In the genomic region with DNA sequence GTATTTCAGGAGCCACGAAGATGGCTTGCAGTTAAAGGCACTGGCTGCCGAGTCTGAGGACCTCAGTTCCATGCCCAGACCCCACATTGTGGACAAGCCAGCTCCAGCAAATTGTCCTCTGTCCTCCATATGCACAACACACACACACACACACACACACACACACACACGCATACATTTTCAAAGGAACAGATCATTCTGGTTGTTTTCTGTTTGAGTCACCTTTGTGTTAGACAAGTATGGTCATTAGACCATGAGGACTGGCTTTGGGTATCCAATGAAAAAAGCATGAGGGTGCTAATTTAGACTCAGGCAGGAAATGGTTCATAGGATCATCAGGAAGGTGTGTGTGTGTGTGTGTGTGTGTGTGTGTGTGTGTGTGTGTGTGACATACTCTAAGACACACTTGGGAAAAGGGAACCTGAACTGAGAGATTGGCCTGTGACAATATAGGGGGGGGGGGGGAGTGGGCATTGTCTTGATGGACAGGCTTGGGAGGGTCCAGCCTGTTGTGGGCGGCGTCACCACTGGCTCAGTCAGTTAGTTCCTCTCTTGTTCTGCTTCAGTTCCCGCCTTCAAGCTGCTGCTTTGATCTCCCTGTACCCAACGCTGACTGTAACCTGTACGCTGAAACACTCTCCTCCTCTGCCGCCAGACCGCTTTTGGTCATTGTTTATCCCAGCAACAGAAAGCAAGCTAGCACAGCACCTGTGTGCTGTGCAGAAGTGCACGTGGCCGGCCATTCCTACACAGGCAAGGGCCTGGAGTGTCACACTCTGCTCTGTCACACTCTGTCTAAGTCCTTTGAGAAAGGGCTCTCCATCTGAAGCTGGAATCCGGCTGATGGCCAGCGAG, we compare ENCODE assay signal across 8 mouse cellular contexts. TPM values are rescaled to one million over a fixed set of nuclear protein-coding genes. Genes with fewer than 3 reads are reported as not detected.
DNase-seq lines count a peak whose midpoint lies in the region; ATAC-seq lines count a peak whose summit lies in the region.

No protein-coding gene starts in this region.

- H3K9me3 ChIP-seq in heart, embryonic 13.5 days = no peaks in the 10 kb centered on the region
- H3K9me3 ChIP-seq in hindbrain, embryonic 13.5 days = no peaks in the 10 kb centered on the region

- DNase-seq in heart, postnatal 4 days = no peak
- DNase-seq in cerebellum, postnatal 4 days (ENCODE audit: low spot score in 2 of 2) = no peak
- no peak for DNase-seq in layer of hippocampus, adult 8-10 months (ENCODE audit: low spot score in 2 of 2)
- no peak for DNase-seq in cerebellum, adult 11-12 months

- H3K36me3 ChIP-seq in heart, embryonic 13.5 days = no peaks in the 10 kb centered on the region
- no peaks in the 10 kb centered on the region for H3K36me3 ChIP-seq in hindbrain, embryonic 13.5 days

- no peak overlapping the region for H3K27ac ChIP-seq in heart, embryonic 13.5 days (replicated peaks)
- no peak overlapping the region for H3K27ac ChIP-seq in hindbrain, embryonic 13.5 days

- H3K4me2 ChIP-seq in heart, embryonic 13.5 days = peak overlapping the region; percentile 64
- peak overlapping the region; percentile 43 for H3K4me2 ChIP-seq in hindbrain, embryonic 13.5 days

- H3K9ac ChIP-seq in heart, embryonic 13.5 days = peak overlapping the region; percentile 69
- H3K9ac ChIP-seq in hindbrain, embryonic 13.5 days = no peak overlapping the region

- 21% methylated on average over 14 of the region's 14 CpGs for WGBS in heart, embryonic 13.5 days
- WGBS in hindbrain, embryonic 13.5 days = 22% methylated on average over 12 of the region's 14 CpGs

- peaks cover 45% of the 10 kb centered on the region for H3K4me1 ChIP-seq in heart, embryonic 13.5 days
- H3K4me1 ChIP-seq in hindbrain, embryonic 13.5 days (replicated peaks) = peaks cover 33% of the 10 kb centered on the region

- peak overlapping the region; percentile 33 for H3K4me3 ChIP-seq in heart, embryonic 13.5 days
- peak overlapping the region; percentile 5; the same call in 1 of the 2 replicates for H3K4me3 ChIP-seq in hindbrain, embryonic 13.5 days

- ATAC-seq in heart, embryonic 13.5 days (ENCODE audit: extremely low read depth, insufficient number of reproducible peaks, low FRiP score, low TSS enrichment) = no peak
- ATAC-seq in common myeloid progenitor, adult 5-6 weeks (replicated peaks; ENCODE audit: low read depth, poor library complexity, severe bottlenecking) = peak; percentile 51
- no peak for ATAC-seq in hindbrain, embryonic 13.5 days (ENCODE audit: low FRiP score)
- peak; percentile 43 for ATAC-seq in megakaryocyte, adult 5-6 weeks (ENCODE audit: poor library complexity, severe bottlenecking)

- H3K27me3 ChIP-seq in heart, embryonic 13.5 days (replicated peaks) = no peaks in the 10 kb centered on the region
- H3K27me3 ChIP-seq in hindbrain, embryonic 13.5 days = peaks cover 13% of the 10 kb centered on the region

RNA-seq across cellular contexts. Expression of gene Chst12, which starts 3.1 kb away (rescaled TPM):
- 16.2 and 17.5 TPM in 2 replicates for polyA plus RNA-seq in heart, embryonic 13.5 days (2015; fragmentation: Nextera tagmentation; extraction: Ambion mirVana)
- 1 to 10 TPM; 6.3 to 7.0 TPM for total RNA-seq in heart, postnatal 4 days (2021)
- total RNA-seq in common myeloid progenitor, adult 5-6 weeks (2017) = 10.1 and 15.3 TPM in 2 replicates
- 19.3 and 19.5 TPM in 2 replicates for polyA plus RNA-seq in hindbrain, embryonic 13.5 days (2015; fragmentation: Nextera tagmentation; extraction: Ambion mirVana)
- total RNA-seq in megakaryocyte, adult 5-6 weeks (2015) = 89.4 and 92.0 TPM in 2 replicates
- 41.7 and 44.5 TPM in 2 replicates for total RNA-seq in megakaryocyte, adult 5-6 weeks (2017)
- total RNA-seq in layer of hippocampus, adult 8-10 months (2022) = 10 to 100 TPM; 14.3 to 24.0 (median 18.8) TPM

RNA-seq across cellular contexts. Expression of gene Gm4869, which starts 56.8 kb away (rescaled TPM):
- 0.07 and 0.08 TPM in 2 replicates for polyA plus RNA-seq in heart, embryonic 13.5 days (2015; fragmentation: Nextera tagmentation; extraction: Ambion mirVana)
- not detected for total RNA-seq in heart, postnatal 4 days (2021)
- not detected in 2 replicates for total RNA-seq in common myeloid progenitor, adult 5-6 weeks (2017)
- not detected in 2 replicates for polyA plus RNA-seq in hindbrain, embryonic 13.5 days (2015; fragmentation: Nextera tagmentation; extraction: Ambion mirVana)
- not detected in 2 replicates for total RNA-seq in megakaryocyte, adult 5-6 weeks (2015)
- not detected in 2 replicates for total RNA-seq in megakaryocyte, adult 5-6 weeks (2017)
- not detected for total RNA-seq in layer of hippocampus, adult 8-10 months (2022)

Comparison
In these comparisons a context has a peak if more than half of its experiments do, and no peak if none do; other contexts are left out.
1. ATAC-seq: peak in common myeloid progenitor, adult 5-6 weeks (single experiment) and megakaryocyte, adult 5-6 weeks (single experiment); none in heart, embryonic 13.5 days (single experiment) and hindbrain, embryonic 13.5 days (single experiment).